ENCODE assay signal across 36 mouse cellular contexts in the genomic region with DNA sequence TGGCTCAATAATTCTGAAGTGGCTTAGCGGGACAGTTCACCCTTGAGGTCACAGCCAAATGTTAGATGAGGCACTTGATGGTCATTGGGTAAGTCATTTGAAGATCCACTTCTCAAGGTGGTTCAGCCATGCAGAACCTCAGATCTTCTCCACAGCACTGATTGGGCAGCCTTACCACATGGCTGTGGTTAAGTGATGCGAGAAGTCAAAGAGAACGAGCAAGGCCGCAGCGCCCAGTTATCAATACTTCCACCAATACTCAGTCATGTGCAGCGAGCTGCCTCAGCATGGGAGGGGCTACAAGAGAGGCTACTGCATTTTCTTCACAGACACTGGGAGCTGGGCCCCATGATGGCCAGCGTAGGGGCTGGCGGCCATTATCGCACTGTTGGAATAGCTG.
"Had no signal": no experiment of that assay in that cellular context is flagged by ENCODE, and none has a peak within 500 bp of the region (broad histone marks: within the 10 kb centered on the region; RNA-seq: fewer than 3 reads in every experiment).

No protein-coding gene starts in this region.

- H3K27me3 ChIP-seq: heart, embryonic 12.5 days; heart, embryonic 13.5 days; heart, embryonic 15.5 days; hindbrain, embryonic 12.5 days; hindbrain, embryonic 13.5 days; hindbrain, embryonic 15.5 days; intestine, embryonic 15.5 days; kidney, embryonic 15.5 days had no signal

- ATAC-seq: hindbrain, embryonic 16.5 days; hindbrain, postnatal 0 days; inflammation-experienced regulatory T-cells, adult 6 months; intestine, embryonic 15.5 days; intestine, embryonic 16.5 days; intestine, postnatal 0 days had no signal

- DNase-seq: heart, postnatal 10 days; heart, postnatal 14 days; heart, postnatal 36 days; heart, postnatal 4 days; kidney, adult 11 months; kidney, adult 18-20 months; kidney, adult 2 months; kidney, adult 8-10 months; kidney, adult 9 months; kidney, postnatal 10 days; kidney, postnatal 14 days; kidney, postnatal 25 days; kidney, postnatal 36 days; kidney, postnatal 4 days; layer of hippocampus, adult 9-11 months; layer of hippocampus, postnatal 36 days had no signal

- H3K36me3 ChIP-seq: heart, embryonic 10.5 days; heart, embryonic 12.5 days; heart, embryonic 13.5 days; heart, embryonic 15.5 days; hindbrain, embryonic 10.5 days; hindbrain, embryonic 12.5 days; hindbrain, embryonic 13.5 days; hindbrain, embryonic 15.5 days; intestine, embryonic 15.5 days; kidney, embryonic 15.5 days had no signal

- H3K9ac ChIP-seq: heart, embryonic 12.5 days; heart, embryonic 13.5 days; heart, embryonic 15.5 days; hindbrain, embryonic 12.5 days; hindbrain, embryonic 13.5 days; hindbrain, embryonic 14.5 days; hindbrain, embryonic 15.5 days; intestine, embryonic 15.5 days; kidney, embryonic 15.5 days had no signal

- H3K4me3 ChIP-seq: heart, embryonic 10.5 days; heart, embryonic 12.5 days; heart, embryonic 13.5 days; heart, embryonic 15.5 days; hindbrain, embryonic 10.5 days; hindbrain, embryonic 12.5 days; hindbrain, embryonic 13.5 days; hindbrain, embryonic 15.5 days; intestine, embryonic 15.5 days; kidney, embryonic 15.5 days; layer of hippocampus, adult 2 months; left cerebral cortex, adult 2 months had no signal

- H3K9me3 ChIP-seq: heart, embryonic 10.5 days; heart, embryonic 13.5 days; heart, embryonic 15.5 days; hindbrain, embryonic 10.5 days; hindbrain, embryonic 12.5 days; hindbrain, embryonic 13.5 days; hindbrain, embryonic 15.5 days; intestine, embryonic 15.5 days; kidney, embryonic 15.5 days had no signal

- H3K4me1 ChIP-seq: heart, embryonic 12.5 days; heart, embryonic 15.5 days; hindbrain, embryonic 10.5 days; hindbrain, embryonic 12.5 days; hindbrain, embryonic 13.5 days; hindbrain, embryonic 15.5 days; intestine, embryonic 15.5 days; kidney, embryonic 15.5 days had no signal

- H3K27ac ChIP-seq: heart, embryonic 10.5 days; heart, embryonic 13.5 days; heart, embryonic 15.5 days; hindbrain, embryonic 10.5 days; hindbrain, embryonic 12.5 days; hindbrain, embryonic 13.5 days; hindbrain, embryonic 14.5 days; hindbrain, embryonic 15.5 days; hindbrain, postnatal 0 days; intestine, embryonic 15.5 days; kidney, embryonic 15.5 days; kidney, postnatal 0 days; layer of hippocampus, adult 2 months; left cerebral cortex, adult 2 months had no signal

- H3K4me2 ChIP-seq: heart, embryonic 11.5 days; heart, embryonic 12.5 days; heart, embryonic 13.5 days; heart, embryonic 15.5 days; hindbrain, embryonic 12.5 days; hindbrain, embryonic 13.5 days; hindbrain, embryonic 14.5 days; hindbrain, embryonic 15.5 days; intestine, embryonic 15.5 days; kidney, embryonic 15.5 days had no signal
